Mouse (Mus musculus): ENCODE results near the gene Mymx. TPM values are rescaled to one million over a fixed set of nuclear protein-coding genes. Genes with fewer than 3 reads are reported as not detected.

Gene Mymx
- total RNA-seq, 1 experiment from 2014 or later: not detected

- ATAC-seq (replicated peaks in 1 of 2; ENCODE audit: insufficient read depth in 1 of 2, low FRiP score in 2 of 2, low TSS enrichment in 1 of 2, low read depth in 1 of 2, poor library complexity in 2 of 2, severe bottlenecking in 2 of 2): 0 out of 4 replicates have a peak, but pooled peaks of 1 of the 2 experiments have one; percentile 17
Measured at GRCm38 (mm10) chr17:45564531-45565084, 37.3 kb downstream of the Mymx start.

GRCm38 (mm10) chr17:45563655-45564530 is 38.0 kb downstream of the Mymx start, which contains the start of gene Slc35b2:
Gene Slc35b2 (plus strand): TSS chr17:45563874.
- ATAC-seq (replicated peaks in 1 of 2; ENCODE audit: insufficient read depth in 1 of 2, low FRiP score in 2 of 2, low TSS enrichment in 1 of 2, low read depth in 1 of 2, poor library complexity in 2 of 2, severe bottlenecking in 2 of 2): peak; percentile 74

- ATAC-seq (replicated peaks in 1 of 2; ENCODE audit: insufficient read depth in 1 of 2, low FRiP score in 2 of 2, low TSS enrichment in 1 of 2, low read depth in 1 of 2, poor library complexity in 2 of 2, severe bottlenecking in 2 of 2): no peak
Measured at GRCm38 (mm10) chr17:45563216-45563615, 38.7 kb downstream of the Mymx start.

GRCm38 (mm10) chr17:45559732-45560525 is 42.0 kb downstream of the Mymx start:
- ATAC-seq (replicated peaks in 1 of 2; ENCODE audit: insufficient read depth in 1 of 2, low FRiP score in 2 of 2, low TSS enrichment in 1 of 2, low read depth in 1 of 2, poor library complexity in 2 of 2, severe bottlenecking in 2 of 2): no peak

- ATAC-seq (replicated peaks in 1 of 2; ENCODE audit: insufficient read depth in 1 of 2, low FRiP score in 2 of 2, low TSS enrichment in 1 of 2, low read depth in 1 of 2, poor library complexity in 2 of 2, severe bottlenecking in 2 of 2): peak; percentile 3 to 29; a peak in 2 of 4 replicates
Measured at GRCm38 (mm10) chr17:45557998-45558862, 43.7 kb downstream of the Mymx start.

GRCm38 (mm10) chr17:45557246-45557824 is 44.6 kb downstream of the Mymx start:
- ATAC-seq (replicated peaks in 1 of 2; ENCODE audit: insufficient read depth in 1 of 2, low FRiP score in 2 of 2, low TSS enrichment in 1 of 2, low read depth in 1 of 2, poor library complexity in 2 of 2, severe bottlenecking in 2 of 2): no peak

GRCm38 (mm10) chr17:45556514-45557245 is 45.2 kb downstream of the Mymx start:
- ATAC-seq (replicated peaks in 1 of 2; ENCODE audit: insufficient read depth in 1 of 2, low FRiP score in 2 of 2, low TSS enrichment in 1 of 2, low read depth in 1 of 2, poor library complexity in 2 of 2, severe bottlenecking in 2 of 2): 0 out of 4 replicates have a peak, but pooled peaks have one; percentile 23 to 37

- no peak for ATAC-seq (replicated peaks in 1 of 2; ENCODE audit: insufficient read depth in 1 of 2, low FRiP score in 2 of 2, low TSS enrichment in 1 of 2, low read depth in 1 of 2, poor library complexity in 2 of 2, severe bottlenecking in 2 of 2)
Measured at GRCm38 (mm10) chr17:45556107-45556489, 45.8 kb downstream of the Mymx start.

GRCm38 (mm10) chr17:45555452-45556106 is 46.3 kb downstream of the Mymx start, which contains the start of gene Nfkbie:
Gene Nfkbie (plus strand): TSS chr17:45555703.
- peak; percentile 50 to 59 for ATAC-seq (replicated peaks in 1 of 2; ENCODE audit: insufficient read depth in 1 of 2, low FRiP score in 2 of 2, low TSS enrichment in 1 of 2, low read depth in 1 of 2, poor library complexity in 2 of 2, severe bottlenecking in 2 of 2)

- no peak for ATAC-seq (replicated peaks in 1 of 2; ENCODE audit: insufficient read depth in 1 of 2, low FRiP score in 2 of 2, low TSS enrichment in 1 of 2, low read depth in 1 of 2, poor library complexity in 2 of 2, severe bottlenecking in 2 of 2)
Measured at GRCm38 (mm10) chr17:45554420-45554819, 47.5 kb downstream of the Mymx start.

- no peak for ATAC-seq (replicated peaks in 1 of 2; ENCODE audit: insufficient read depth in 1 of 2, low FRiP score in 2 of 2, low TSS enrichment in 1 of 2, low read depth in 1 of 2, poor library complexity in 2 of 2, severe bottlenecking in 2 of 2)
Measured at GRCm38 (mm10) chr17:45553065-45553464, 48.8 kb downstream of the Mymx start.

GRCm38 (mm10) chr17:45551816-45552451 is 50.0 kb downstream of the Mymx start:
- ATAC-seq (replicated peaks in 1 of 2; ENCODE audit: insufficient read depth in 1 of 2, low FRiP score in 2 of 2, low TSS enrichment in 1 of 2, low read depth in 1 of 2, poor library complexity in 2 of 2, severe bottlenecking in 2 of 2): peak; percentile 66 to 70

GRCm38 (mm10) chr17:45551249-45551796 is 50.6 kb downstream of the Mymx start:
- ATAC-seq (replicated peaks in 1 of 2; ENCODE audit: insufficient read depth in 1 of 2, low FRiP score in 2 of 2, low TSS enrichment in 1 of 2, low read depth in 1 of 2, poor library complexity in 2 of 2, severe bottlenecking in 2 of 2): no peak

Measured in hematopoietic stem cell, adult 5-6 weeks (primary cell).